Mouse (Mus musculus) kidney, embryonic 15.5 days (tissue): ENCODE results near the gene Ripply2. TPM values are rescaled to one million over a fixed set of nuclear protein-coding genes. Genes with fewer than 3 reads are reported as not detected.

ENCODE experiments used
- ATAC-seq: fragments of 200-750 bp; cut with Nextera tagmentation; replicated peaks from 2 replicates; pipeline ENCODE4 v1.8.0; 2017; ENCODE audit warnings: moderate TSS enrichment; ENCODE audit not compliant: low FRiP score
- H3K27ac ChIP-seq: fragments of 300-500 bp; sonication (generic); 2 replicates; pipeline ENCODE4 v1.5.1; 2015; ENCODE audit warnings: mild to moderate bottlenecking, inconsistent platforms
- H3K27me3 ChIP-seq: fragments of 300-500 bp; sonication (generic); 2 replicates; pipeline ENCODE4 v1.6.1; 2015; ENCODE audit warnings: inconsistent platforms
- H3K36me3 ChIP-seq: fragments of 300-500 bp; sonication (generic); 2 replicates; pipeline ENCODE4 v1.6.1; 2015; ENCODE audit warnings: inconsistent platforms
- H3K4me1 ChIP-seq: fragments of 300-500 bp; sonication (generic); 2 replicates; pipeline ENCODE4 v1.6.1; 2015; ENCODE audit warnings: inconsistent platforms
- H3K4me2 ChIP-seq: fragments of 300-500 bp; sonication (generic); 2 replicates; pipeline ENCODE4 v1.6.1; 2015; ENCODE audit warnings: moderate library complexity, mild to moderate bottlenecking, inconsistent platforms
- H3K4me3 ChIP-seq: fragments of 300-500 bp; sonication (generic); replicated peaks from 2 replicates; pipeline ENCODE4 v1.5.1; 2015; ENCODE audit warnings: mild to moderate bottlenecking, inconsistent platforms
- H3K9ac ChIP-seq: fragments of 300-500 bp; sonication (generic); 2 replicates; pipeline ENCODE4 v1.6.1; 2015; ENCODE audit warnings: mild to moderate bottlenecking, inconsistent platforms
- H3K9me3 ChIP-seq: fragments of 300-500 bp; sonication (generic); replicated peaks from 2 replicates; pipeline ENCODE4 v1.6.1; 2016; ENCODE audit warnings: inconsistent platforms
- WGBS: fragments of 180-500 bp; shearing (Covaris S2); methylation state at CpG from one replicate; pipeline ENCODE4 v1.1.7; 2015; ENCODE audit warnings: mixed read lengths; 5-methylcytosine and 5-hydroxymethylcytosine counted together
- polyA plus RNA-seq: library from polyadenylated mRNA; unstranded; fragments of >200 nt; fragmentation: Nextera tagmentation; extraction: Ambion mirVana; gene quantifications from 2 replicates; pipeline ENCODE4 v1.2.1, GENCODE M21; 2015

Gene Ripply2
- polyA plus RNA-seq, 1 experiment from 2014 or later: 2.0 TPM

GRCm38 (mm10) chr9:86991758-86992157 is 23.6 kb upstream of the Ripply2 start:
- 75% methylated on average over 8 of the region's 8 CpGs for WGBS
- Histone ChIP-seq H3K36me3 (no peaks in the 10 kb centered on the region), H3K4me2 (no peak overlapping the region), H3K27ac (no peak overlapping the region), H3K9me3 (no peaks in the 10 kb centered on the region), H3K9ac (no peak overlapping the region), H3K4me1 (no peaks in the 10 kb centered on the region), H3K27me3 (no peaks in the 10 kb centered on the region), H3K4me3 (no peak overlapping the region)
- ATAC-seq: no peak

GRCm38 (mm10) chr9:86997046-86997691 is 18.2 kb upstream of the Ripply2 start:
- no peaks in the 10 kb centered on the region for H3K9me3 ChIP-seq
- no peak overlapping the region for H3K4me3 ChIP-seq
- no peak overlapping the region for H3K9ac ChIP-seq
- H3K36me3 ChIP-seq: no peaks in the 10 kb centered on the region
- H3K27me3 ChIP-seq: no peaks in the 10 kb centered on the region
- 37% methylated on average over 3 of the region's 3 CpGs for WGBS
- H3K4me1 ChIP-seq: 0 out of 2 replicates have a peak, but pooled peaks cover 2% of the 10 kb centered on the region
- ATAC-seq: peak; percentile 89
- peak overlapping the region; percentile 66 for H3K27ac ChIP-seq
- no peak overlapping the region for H3K4me2 ChIP-seq

- Histone ChIP-seq H3K9ac (no peak overlapping the region), H3K36me3 (no peaks in the 10 kb centered on the region), H3K9me3 (no peaks in the 10 kb centered on the region), H3K4me1 (0 out of 2 replicates have a peak, but pooled peaks cover 2% of the 10 kb centered on the region), H3K27me3 (no peaks in the 10 kb centered on the region), H3K27ac (no peak overlapping the region), H3K4me2 (no peak overlapping the region), H3K4me3 (no peak overlapping the region)
- WGBS: 59% methylated on average over 2 of the region's 2 CpGs
- no peak for ATAC-seq
Observed at GRCm38 (mm10) chr9:86999956-87000582, 15.3 kb upstream of the Ripply2 start.

GRCm38 (mm10) chr9:87004701-87005434 is 10.5 kb upstream of the Ripply2 start:
- Histone ChIP-seq H3K36me3 (no peaks in the 10 kb centered on the region), H3K4me2 (no peak overlapping the region), H3K9ac (no peak overlapping the region), H3K9me3 (no peaks in the 10 kb centered on the region), H3K27ac (no peak overlapping the region), H3K4me3 (no peak overlapping the region), H3K27me3 (no peaks in the 10 kb centered on the region), H3K4me1 (no peaks in the 10 kb centered on the region)
- WGBS: 74% methylated on average over 6 of the region's 6 CpGs
- ATAC-seq: no peak

GRCm38 (mm10) chr9:87005435-87005779 is 9.9 kb upstream of the Ripply2 start:
- H3K36me3 ChIP-seq: no peaks in the 10 kb centered on the region
- ATAC-seq: no peak
- no peak overlapping the region for H3K4me3 ChIP-seq
- no peaks in the 10 kb centered on the region for H3K27me3 ChIP-seq
- H3K27ac ChIP-seq: no peak overlapping the region
- no peaks in the 10 kb centered on the region for H3K4me1 ChIP-seq
- no peak overlapping the region for H3K9ac ChIP-seq
- WGBS: 41% methylated on average over 5 of the region's 5 CpGs
- no peak overlapping the region for H3K4me2 ChIP-seq
- no peaks in the 10 kb centered on the region for H3K9me3 ChIP-seq

GRCm38 (mm10) chr9:87008507-87008906 is 6.8 kb upstream of the Ripply2 start:
- 32% methylated on average over 6 of the region's 6 CpGs for WGBS
- no peak overlapping the region for H3K4me2 ChIP-seq
- H3K27me3 ChIP-seq: peaks cover 5% of the 10 kb centered on the region
- no peak overlapping the region for H3K9ac ChIP-seq
- no peak for ATAC-seq
- H3K27ac ChIP-seq: no peak overlapping the region
- no peaks in the 10 kb centered on the region for H3K4me1 ChIP-seq
- H3K4me3 ChIP-seq: no peak overlapping the region
- H3K9me3 ChIP-seq: no peaks in the 10 kb centered on the region
- H3K36me3 ChIP-seq: no peaks in the 10 kb centered on the region

- Histone ChIP-seq H3K4me2 (no peak overlapping the region), H3K27me3 (peaks cover 7% of the 10 kb centered on the region), H3K9me3 (no peaks in the 10 kb centered on the region), H3K4me3 (no peak overlapping the region), H3K36me3 (no peaks in the 10 kb centered on the region), H3K27ac (no peak overlapping the region), H3K9ac (no peak overlapping the region), H3K4me1 (no peaks in the 10 kb centered on the region)
- ATAC-seq: no peak
- 77% methylated on average over 1 of the region's 1 CpGs for WGBS
Observed at GRCm38 (mm10) chr9:87008919-87009318, 6.4 kb upstream of the Ripply2 start.

- WGBS: 4% methylated on average over 10 of the region's 10 CpGs
- Histone ChIP-seq H3K9me3 (no peaks in the 10 kb centered on the region), H3K36me3 (no peaks in the 10 kb centered on the region), H3K4me2 (peak overlapping the region; percentile 88), H3K9ac (0 out of 2 replicates have a peak overlapping the region, but pooled peaks have one; percentile 47), H3K4me3 (peak overlapping the region; percentile 53), H3K27ac (no peak overlapping the region), H3K4me1 (peaks cover 12% of the 10 kb centered on the region), H3K27me3 (peaks cover 46% of the 10 kb centered on the region)
- peak; percentile 75 for ATAC-seq
Observed at GRCm38 (mm10) chr9:87015938-87016294, 579 bp downstream of the Ripply2 start.

- ATAC-seq: peak; percentile 100
- under 1% methylated on average over 52 of the region's 52 CpGs for WGBS
- H3K4me2 ChIP-seq: peak within 1 kb of the TSS; percentile 61
- H3K9ac ChIP-seq: peak within 1 kb of the TSS; percentile 75
- H3K36me3 ChIP-seq: no peaks in the 10 kb centered on the region
- H3K27ac ChIP-seq: peak within 1 kb of the TSS; percentile 74
- peaks cover 10% of the 10 kb centered on the region for H3K27me3 ChIP-seq
- H3K4me1 ChIP-seq: peaks cover 11% of the 10 kb centered on the region
- H3K9me3 ChIP-seq: no peaks in the 10 kb centered on the region
- peak within 1 kb of the TSS; percentile 86 for H3K4me3 ChIP-seq
Observed at GRCm38 (mm10) chr9:87021778-87022523, 6.6 kb downstream of the Ripply2 start, which contains the start of gene Cyb5r4. Cyb5r4 (plus strand) TSS chr9:87022014.

GRCm38 (mm10) chr9:87025764-87026163 is 10.4 kb downstream of the Ripply2 start:
- WGBS: 73% methylated on average over 6 of the region's 6 CpGs

GRCm38 (mm10) chr9:87027423-87028084 is 12.2 kb downstream of the Ripply2 start:
- Histone ChIP-seq H3K27ac (no peak overlapping the region), H3K36me3 (peaks cover 9% of the 10 kb centered on the region; the same call in 1 of the 2 replicates), H3K9me3 (no peaks in the 10 kb centered on the region), H3K4me3 (no peak overlapping the region), H3K4me2 (no peak overlapping the region), H3K27me3 (no peaks in the 10 kb centered on the region), H3K4me1 (peaks cover 5% of the 10 kb centered on the region), H3K9ac (no peak overlapping the region)
- 40% methylated on average over 8 of the region's 8 CpGs for WGBS
- peak; percentile 75; the same call in 1 of the 2 replicates for ATAC-seq

More at GRCm38 (mm10) chr9:87025764-87026163, 10.4 kb downstream of the Ripply2 start:
- H3K4me3 ChIP-seq: no peak overlapping the region
- ATAC-seq: no peak
- no peaks in the 10 kb centered on the region for H3K9me3 ChIP-seq
- no peak overlapping the region for H3K27ac ChIP-seq
- peaks cover 6% of the 10 kb centered on the region; the same call in 1 of the 2 replicates for H3K36me3 ChIP-seq
- H3K27me3 ChIP-seq: no peaks in the 10 kb centered on the region
- H3K9ac ChIP-seq: no peak overlapping the region
- peaks cover 11% of the 10 kb centered on the region for H3K4me1 ChIP-seq
- H3K4me2 ChIP-seq: no peak overlapping the region
